Mouse (Mus musculus) spleen, postnatal 4 days (tissue): ENCODE results near the gene Zfp827.

ENCODE experiments used
- DNase-seq, 2 experiments: peaks; one replicate each; pipeline ENCODE4 v3.0.0; 2022; ENCODE audit warnings: low spot score in 2 of 2

Gene Zfp827

DNA sequence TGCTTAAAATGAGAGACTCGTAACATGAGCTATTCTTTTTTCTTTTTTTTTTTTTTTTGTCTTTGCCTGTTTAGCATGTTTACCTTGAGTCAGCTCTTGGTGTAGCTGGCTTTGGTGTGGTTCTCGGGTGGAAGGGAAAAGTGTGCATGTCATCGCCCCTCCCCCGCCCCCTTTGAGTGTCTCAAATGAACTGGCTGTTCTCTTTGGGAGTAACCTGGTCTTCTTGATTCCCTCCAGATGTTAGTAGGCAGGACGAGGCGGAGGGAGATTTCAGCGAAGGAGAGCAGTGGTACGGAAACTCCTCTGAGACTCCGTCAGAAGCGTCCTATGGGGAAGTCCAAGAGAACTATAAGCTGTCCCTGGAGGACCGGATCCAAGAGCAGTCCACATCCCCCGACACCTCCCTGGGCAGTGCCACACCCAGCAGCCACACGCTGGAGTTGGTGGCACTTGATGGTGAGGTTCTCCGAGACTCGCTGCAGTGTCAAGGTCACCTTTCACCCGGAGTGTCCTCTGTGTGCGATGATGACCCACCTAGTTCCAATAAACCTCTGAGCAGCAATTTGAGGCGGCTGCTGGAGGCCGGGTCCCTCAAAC, 31.9 kb downstream of the Zfp827 start:
- DNase-seq: no peak

- no peak for DNase-seq
These were observed 37.7 kb downstream of the Zfp827 start for GRCm38 (mm10) chr8:79065924-79066323.

- no peak for DNase-seq
These were observed 39.8 kb downstream of the Zfp827 start for GRCm38 (mm10) chr8:79067812-79068630.

DNA sequence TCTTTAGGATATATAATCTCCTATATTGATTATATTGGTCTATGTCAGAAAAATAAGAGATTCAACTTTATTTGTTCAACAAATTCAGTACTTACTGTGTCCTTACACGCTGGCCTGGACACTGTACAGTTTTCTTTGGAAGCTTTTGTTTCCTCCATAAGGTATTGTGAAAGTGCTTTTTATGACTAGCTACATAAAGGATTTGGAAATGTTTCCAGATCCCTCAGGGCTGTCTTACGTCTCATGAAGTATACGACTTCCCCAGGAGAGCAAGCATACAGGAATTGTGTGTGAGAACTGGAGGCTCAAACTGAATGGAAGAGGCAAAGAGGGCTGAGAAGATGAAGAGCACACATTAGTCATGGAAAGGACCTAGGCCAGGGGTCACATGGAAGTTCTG, 45.1 kb downstream of the Zfp827 start:
- DNase-seq: no peak

- no peak for DNase-seq
These were observed 46.7 kb downstream of the Zfp827 start for GRCm38 (mm10) chr8:79074986-79075385.

DNA sequence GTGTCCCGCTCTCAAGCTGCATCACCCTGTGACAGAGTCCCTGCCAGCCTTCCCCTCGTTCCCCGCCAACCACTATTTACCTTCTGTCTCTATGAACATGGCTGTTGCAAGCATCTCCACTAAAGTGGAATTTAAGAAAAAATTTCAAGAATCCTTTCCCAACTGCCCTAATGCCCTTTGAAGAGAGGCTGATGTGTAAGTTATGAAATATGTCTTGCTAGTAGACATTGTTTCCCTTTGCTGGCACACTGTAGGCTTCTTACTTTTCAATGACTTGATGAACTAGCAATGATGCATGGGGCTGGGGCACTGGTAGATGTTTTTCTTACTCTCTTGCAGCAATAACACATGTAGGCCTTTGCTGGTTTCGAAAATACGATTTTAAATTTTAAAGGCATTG, 49.0 kb downstream of the Zfp827 start:
- DNase-seq: no peak

GRCm38 (mm10) chr8:79078556-79079195, 50.4 kb downstream of the Zfp827 start:
- DNase-seq: no peak

- no peak for DNase-seq
These were observed 50.9 kb downstream of the Zfp827 start for GRCm38 (mm10) chr8:79079196-79079561.

DNA sequence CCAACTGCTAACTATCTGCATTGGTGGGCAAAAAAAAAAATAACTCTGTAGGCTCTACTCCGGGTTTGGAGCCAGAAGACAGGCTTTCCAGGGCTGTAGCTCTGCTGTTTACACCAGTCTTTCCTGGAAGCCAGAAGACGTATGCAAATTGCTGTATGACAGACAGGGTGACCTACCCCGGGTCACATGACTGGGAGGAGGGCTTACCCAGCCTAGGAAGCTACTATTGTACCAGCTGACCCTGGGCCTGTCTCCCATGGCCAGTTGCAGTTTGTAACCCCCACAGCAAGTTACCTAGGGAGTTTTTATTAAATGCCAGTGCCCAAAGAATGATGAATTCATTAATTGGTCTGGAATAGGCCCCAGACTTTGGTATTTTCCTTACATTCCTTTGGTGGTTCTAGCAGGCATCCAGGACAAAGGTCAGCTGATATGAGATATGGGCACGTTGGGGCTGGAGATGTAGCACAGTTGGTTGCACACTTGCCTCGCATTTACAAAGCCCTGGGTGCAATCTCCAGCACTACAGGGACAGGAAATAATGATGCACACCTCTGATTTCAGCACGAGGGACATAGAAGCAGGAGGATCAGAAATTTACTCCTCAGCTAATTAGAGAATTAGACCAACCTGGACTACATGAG, 52.0 kb downstream of the Zfp827 start:
- DNase-seq: no peak

- no peak for DNase-seq
These were observed 53.1 kb downstream of the Zfp827 start for GRCm38 (mm10) chr8:79081333-79081732.

- no peak for DNase-seq
These were observed 53.7 kb downstream of the Zfp827 start for GRCm38 (mm10) chr8:79081955-79082354.

GRCm38 (mm10) chr8:79083461-79084358, 55.5 kb downstream of the Zfp827 start:
- no peak for DNase-seq

DNA sequence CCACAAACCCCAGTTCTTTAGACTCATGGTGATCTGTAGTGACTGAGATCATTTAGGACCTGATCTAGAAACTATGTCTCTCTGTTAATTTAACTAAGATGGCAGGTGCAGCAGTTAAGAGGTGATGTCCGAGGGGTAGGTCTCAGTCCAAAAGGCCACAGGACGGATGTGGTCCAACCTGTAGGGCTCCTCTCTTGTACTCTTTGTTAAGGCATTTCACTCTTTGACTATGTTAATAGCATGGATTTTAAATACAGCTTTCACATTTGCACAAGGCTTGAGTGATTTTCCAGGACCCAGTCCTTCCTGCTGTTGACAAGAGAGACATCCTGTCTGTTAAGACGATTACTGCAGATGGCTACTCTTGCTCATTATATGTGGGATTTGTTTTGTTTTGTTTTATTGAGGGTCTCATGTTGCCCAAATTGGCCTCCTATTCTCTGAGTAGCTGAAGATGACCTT, 56.2 kb downstream of the Zfp827 start:
- DNase-seq: no peak

GRCm38 (mm10) chr8:79094422-79094821, 66.2 kb downstream of the Zfp827 start:
- DNase-seq: no peak

- DNase-seq: no peak
These were observed 66.9 kb downstream of the Zfp827 start for GRCm38 (mm10) chr8:79095162-79095561.

GRCm38 (mm10) chr8:79096970-79097369, 68.7 kb downstream of the Zfp827 start:
- no peak for DNase-seq

- DNase-seq: no peak
These were observed 74.5 kb downstream of the Zfp827 start for GRCm38 (mm10) chr8:79102707-79103106.

GRCm38 (mm10) chr8:79103185-79103878, 75.1 kb downstream of the Zfp827 start:
- DNase-seq: no peak

DNA sequence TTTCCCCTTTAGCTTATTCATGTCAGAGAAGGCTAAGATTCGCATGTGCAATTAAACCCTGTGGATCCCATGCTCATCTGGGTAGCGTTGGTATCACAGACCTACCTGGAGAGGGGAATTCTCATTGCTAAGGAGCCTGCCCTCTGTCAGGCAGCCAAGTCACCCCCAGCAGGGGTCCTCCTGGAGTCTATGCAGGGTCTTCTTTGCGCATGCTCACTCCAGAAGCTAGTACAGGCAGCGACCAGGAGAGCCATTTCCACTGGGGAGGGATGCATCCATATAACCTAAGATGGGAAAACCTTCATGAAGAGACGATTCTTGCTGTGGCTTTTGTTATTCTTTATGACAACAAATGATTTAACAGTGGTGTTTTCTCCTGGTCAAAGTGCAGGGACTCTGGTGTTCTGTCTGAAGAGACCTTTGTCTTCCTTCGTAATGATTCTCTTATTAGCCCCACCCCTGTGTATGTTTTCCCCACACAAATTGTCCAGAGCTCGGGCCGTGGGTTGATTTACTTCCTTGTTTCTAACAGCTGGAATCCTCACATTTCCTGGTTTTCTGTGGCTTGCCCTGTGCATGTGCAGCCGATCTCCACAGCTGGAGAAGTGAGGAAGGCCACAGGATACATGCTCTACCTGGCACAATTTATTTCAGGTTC, 75.8 kb downstream of the Zfp827 start:
- DNase-seq: no peak

DNA sequence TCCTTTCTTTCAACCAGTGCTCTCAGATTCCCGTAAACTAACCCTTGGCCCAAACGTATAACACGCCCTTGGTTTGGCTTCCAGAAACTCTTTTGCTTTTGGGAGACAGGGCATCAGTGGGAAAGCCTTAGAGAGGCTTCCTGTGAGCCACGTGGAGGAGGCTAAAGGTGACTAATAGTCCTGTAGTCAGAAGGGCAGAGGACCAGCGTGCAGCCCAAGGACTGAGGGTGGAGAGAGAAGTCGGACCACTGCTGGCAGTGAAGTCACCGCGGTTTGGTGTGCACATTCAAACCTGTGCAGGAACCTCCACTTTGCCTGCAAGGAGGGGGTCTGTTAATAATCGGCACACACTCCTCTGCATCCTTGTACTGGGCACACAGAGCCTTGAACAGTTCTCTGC, 76.4 kb downstream of the Zfp827 start:
- no peak for DNase-seq
